Mouse (Mus musculus): Measurements from ENCODE around the gene Rmdn2. TPM values are rescaled to one million over a fixed set of nuclear protein-coding genes. Genes with fewer than 3 reads are reported as not detected.
A peak's percentile ranks its signal among the peaks of the same experiment; 100 is the strongest.

The Rmdn2 gene
- polyA plus RNA-seq, 1 experiment from 2014 or later, result 6.0 TPM

- H3K4me2 ChIP-seq, result no peak overlapping the region
- no peaks in the 10 kb centered on the region for H3K36me3 ChIP-seq (ENCODE audit: poor library complexity, severe bottlenecking)
- no peaks in the 10 kb centered on the region for H3K9me3 ChIP-seq (replicated peaks)
- no peaks in the 10 kb centered on the region for H3K27me3 ChIP-seq
- H3K4me3 ChIP-seq, result no peak overlapping the region
- ATAC-seq, result no peak
- WGBS, result 32% methylated on average over 8 of the region's 8 CpGs
- H3K4me1 ChIP-seq, result peaks cover 10% of the 10 kb centered on the region
- H3K27ac ChIP-seq, result no peak overlapping the region
- no peak overlapping the region for H3K9ac ChIP-seq
These were observed 12.8 kb upstream of the Rmdn2 start for GRCm38 (mm10) chr17:79598596-79599577.

GRCm38 (mm10) chr17:79600108-79600507, 11.6 kb upstream of the Rmdn2 start:
- no peaks in the 10 kb centered on the region for H3K36me3 ChIP-seq (ENCODE audit: poor library complexity, severe bottlenecking)
- WGBS, result 80% methylated on average over 4 of the region's 4 CpGs
- no peak overlapping the region for H3K9ac ChIP-seq
- H3K27ac ChIP-seq, result no peak overlapping the region
- no peaks in the 10 kb centered on the region for H3K27me3 ChIP-seq
- H3K4me2 ChIP-seq, result no peak overlapping the region
- H3K4me3 ChIP-seq, result no peak overlapping the region
- peaks cover 10% of the 10 kb centered on the region for H3K4me1 ChIP-seq
- no peak for ATAC-seq
- no peaks in the 10 kb centered on the region for H3K9me3 ChIP-seq (replicated peaks)

GRCm38 (mm10) chr17:79602381-79602780, 9.3 kb upstream of the Rmdn2 start:
- Histone ChIP-seq H3K4me2 (no peak overlapping the region), H3K27me3 (no peaks in the 10 kb centered on the region), H3K9me3 (replicated peaks) (no peaks in the 10 kb centered on the region), H3K36me3 (ENCODE audit: poor library complexity, severe bottlenecking) (no peaks in the 10 kb centered on the region), H3K27ac (no peak overlapping the region), H3K9ac (no peak overlapping the region), H3K4me1 (peaks cover 10% of the 10 kb centered on the region), H3K4me3 (no peak overlapping the region)
- WGBS, result 49% methylated on average over 5 of the region's 5 CpGs
- no peak for ATAC-seq

- Histone ChIP-seq H3K9ac (no peak overlapping the region), H3K9me3 (replicated peaks) (no peaks in the 10 kb centered on the region), H3K36me3 (ENCODE audit: poor library complexity, severe bottlenecking) (no peaks in the 10 kb centered on the region), H3K4me1 (peaks cover 10% of the 10 kb centered on the region), H3K4me2 (no peak overlapping the region), H3K4me3 (no peak overlapping the region), H3K27me3 (no peaks in the 10 kb centered on the region), H3K27ac (no peak overlapping the region)
- 82% methylated on average over 7 of the region's 7 CpGs for WGBS
- no peak for ATAC-seq
These were observed 8.2 kb upstream of the Rmdn2 start for GRCm38 (mm10) chr17:79603427-79603826.

GRCm38 (mm10) chr17:79605794-79606193, 5.9 kb upstream of the Rmdn2 start:
- Histone ChIP-seq H3K4me3 (no peak overlapping the region), H3K27me3 (no peaks in the 10 kb centered on the region), H3K9ac (no peak overlapping the region), H3K9me3 (replicated peaks) (no peaks in the 10 kb centered on the region), H3K36me3 (ENCODE audit: poor library complexity, severe bottlenecking) (no peaks in the 10 kb centered on the region), H3K4me2 (no peak overlapping the region), H3K4me1 (no peaks in the 10 kb centered on the region), H3K27ac (no peak overlapping the region)
- whole genome bisulfite sequencing, result 85% methylated on average over 2 of the region's 2 CpGs
- no peak for ATAC-seq

GRCm38 (mm10) chr17:79609697-79610096, 2.0 kb upstream of the Rmdn2 start:
- H3K4me2 ChIP-seq, result no peak overlapping the region

GRCm38 (mm10) chr17:79610163-79610755, 1.4 kb upstream of the Rmdn2 start:
- no peaks in the 10 kb centered on the region; the same call in 1 of the 2 replicates for H3K4me1 ChIP-seq
- no peaks in the 10 kb centered on the region for H3K36me3 ChIP-seq (ENCODE audit: poor library complexity, severe bottlenecking)
- no peak for ATAC-seq
- no peak overlapping the region for H3K4me3 ChIP-seq
- WGBS, result 87% methylated on average over 9 of the region's 9 CpGs
- H3K27ac ChIP-seq, result no peak overlapping the region
- no peak overlapping the region for H3K4me2 ChIP-seq
- no peak overlapping the region for H3K9ac ChIP-seq
- no peaks in the 10 kb centered on the region for H3K9me3 ChIP-seq (replicated peaks)
- H3K27me3 ChIP-seq, result no peaks in the 10 kb centered on the region

More at GRCm38 (mm10) chr17:79609697-79610096, 2.0 kb upstream of the Rmdn2 start:
- no peaks in the 10 kb centered on the region for H3K27me3 ChIP-seq
- H3K36me3 ChIP-seq (ENCODE audit: poor library complexity, severe bottlenecking), result no peaks in the 10 kb centered on the region
- ATAC-seq, result no peak
- H3K27ac ChIP-seq, result no peak overlapping the region
- WGBS, result 93% methylated on average over 1 of the region's 1 CpGs
- H3K4me3 ChIP-seq, result no peak overlapping the region
- no peaks in the 10 kb centered on the region; the same call in 1 of the 2 replicates for H3K4me1 ChIP-seq
- H3K9me3 ChIP-seq (replicated peaks), result no peaks in the 10 kb centered on the region
- H3K9ac ChIP-seq, result no peak overlapping the region

- WGBS, result 3% methylated on average over 52 of the region's 57 CpGs
- peak overlapping the region; percentile 62 for H3K27ac ChIP-seq
These were observed 3.3 kb downstream of the Rmdn2 start for GRCm38 (mm10) chr17:79614691-79615588.

GRCm38 (mm10) chr17:79615897-79616296, 4.2 kb downstream of the Rmdn2 start:
- no peak for ATAC-seq
- 92% methylated on average over 9 of the region's 9 CpGs for WGBS
- Histone ChIP-seq H3K9ac (no peak overlapping the region), H3K9me3 (replicated peaks) (no peaks in the 10 kb centered on the region), H3K4me3 (peak overlapping the region; percentile 67; the same call in 1 of the 2 replicates), H3K36me3 (ENCODE audit: poor library complexity, severe bottlenecking) (no peaks in the 10 kb centered on the region), H3K27ac (no peak overlapping the region), H3K27me3 (no peaks in the 10 kb centered on the region), H3K4me2 (peak overlapping the region; percentile 77), H3K4me1 (no peaks in the 10 kb centered on the region; the same call in 1 of the 2 replicates)

More at GRCm38 (mm10) chr17:79614691-79615588, 3.3 kb downstream of the Rmdn2 start:
- H3K4me3 ChIP-seq, result peak overlapping the region; percentile 67
- H3K4me2 ChIP-seq, result peak overlapping the region; percentile 77
- H3K9me3 ChIP-seq (replicated peaks), result no peaks in the 10 kb centered on the region
- H3K9ac ChIP-seq, result peak overlapping the region; percentile 83
- H3K4me1 ChIP-seq, result no peaks in the 10 kb centered on the region; the same call in 1 of the 2 replicates
- no peaks in the 10 kb centered on the region for H3K36me3 ChIP-seq (ENCODE audit: poor library complexity, severe bottlenecking)
- H3K27me3 ChIP-seq, result no peaks in the 10 kb centered on the region
- peak; percentile 97 for ATAC-seq

- no peaks in the 10 kb centered on the region for H3K9me3 ChIP-seq (replicated peaks)
- 88% methylated on average over 4 of the region's 4 CpGs for WGBS
- H3K27ac ChIP-seq, result no peak overlapping the region
- no peak overlapping the region for H3K4me2 ChIP-seq
- H3K4me3 ChIP-seq, result no peak overlapping the region
- no peak overlapping the region for H3K9ac ChIP-seq
- H3K36me3 ChIP-seq (ENCODE audit: poor library complexity, severe bottlenecking), result no peaks in the 10 kb centered on the region
- no peaks in the 10 kb centered on the region; the same call in 1 of the 2 replicates for H3K4me1 ChIP-seq
- no peak for ATAC-seq
- no peaks in the 10 kb centered on the region for H3K27me3 ChIP-seq
These were observed 5.0 kb downstream of the Rmdn2 start for GRCm38 (mm10) chr17:79616621-79617020.

- WGBS, result 84% methylated on average over 10 of the region's 10 CpGs
- Histone ChIP-seq H3K4me2 (no peak overlapping the region), H3K4me1 (no peaks in the 10 kb centered on the region; the same call in 1 of the 2 replicates), H3K4me3 (no peak overlapping the region), H3K36me3 (ENCODE audit: poor library complexity, severe bottlenecking) (no peaks in the 10 kb centered on the region), H3K9ac (no peak overlapping the region), H3K9me3 (replicated peaks) (no peaks in the 10 kb centered on the region), H3K27me3 (no peaks in the 10 kb centered on the region), H3K27ac (no peak overlapping the region)
- ATAC-seq, result no peak
These were observed 6.8 kb downstream of the Rmdn2 start for GRCm38 (mm10) chr17:79618455-79618854.
